Mouse (Mus musculus) heart, postnatal 0 days (tissue): Measurements from ENCODE around the gene Ptger2. TPM values are rescaled to one million over a fixed set of nuclear protein-coding genes. Genes with fewer than 3 reads are reported as not detected.

ENCODE experiments used
- ATAC-seq: fragments of 200-750 bp; cut with Nextera tagmentation; 2 replicates; pipeline ENCODE4 v1.8.0; 2017; ENCODE audit warnings: low read depth, moderate number of reproducible peaks, moderate library complexity; ENCODE audit not compliant: insufficient read depth
- DNase-seq: peaks from one replicate; pipeline ENCODE4 v3.0.0-alpha.2; 2016; ENCODE audit warnings: low spot score
- H3K27ac ChIP-seq: fragments of 300-500 bp; sonication (generic); 2 replicates; pipeline ENCODE4 v1.5.1; 2014; ENCODE audit warnings: low read depth, mild to moderate bottlenecking
- H3K27me3 ChIP-seq: fragments of 300-500 bp; sonication (generic); 2 replicates; pipeline ENCODE4 v1.6.1; 2014; ENCODE audit warnings: low read length, mixed read lengths; ENCODE audit not compliant: control insufficient read depth, insufficient read depth
- H3K36me3 ChIP-seq: fragments of 300-500 bp; sonication (generic); replicated peaks from 2 replicates; pipeline ENCODE4 v1.6.1; 2014; ENCODE audit warnings: low read length, mixed read lengths; ENCODE audit not compliant: control insufficient read depth, insufficient read depth
- H3K4me1 ChIP-seq: fragments of 300-500 bp; sonication (generic); 2 replicates; pipeline ENCODE4 v1.6.1; 2014; ENCODE audit warnings: antibody characterized with exemption; ENCODE audit not compliant: control insufficient read depth, insufficient read depth
- H3K4me2 ChIP-seq: fragments of 300-500 bp; sonication (generic); 2 replicates; pipeline ENCODE4 v1.6.1; 2014; ENCODE audit warnings: low read depth, mild to moderate bottlenecking, low read length, moderate library complexity
- H3K4me3 ChIP-seq: fragments of 300-500 bp; sonication (generic); 2 replicates; pipeline ENCODE4 v1.5.1; 2014; ENCODE audit warnings: low read depth, low read length
- H3K9ac ChIP-seq: fragments of 300-500 bp; sonication (generic); replicated peaks from 2 replicates; pipeline ENCODE4 v1.6.1; 2014; ENCODE audit warnings: low read depth, low read length, mixed read lengths
- H3K9me3 ChIP-seq: fragments of 300-500 bp; sonication (generic); replicated peaks from 2 replicates; pipeline ENCODE4 v1.6.1; 2016; ENCODE audit warnings: low read length; ENCODE audit not compliant: control insufficient read depth
- CTCF ChIP-seq: IDR thresholded peaks from 2 replicates; pipeline ENCODE4 v1.5.1; 2016; ENCODE audit warnings: antibody characterized with exemption, control low read depth, low read depth
- EP300 ChIP-seq: IDR thresholded peaks from 2 replicates; pipeline ENCODE4 v1.6.1; 2016; ENCODE audit warnings: antibody characterized with exemption, low read depth
- WGBS: fragments of 180-500 bp; shearing (Covaris S2); extraction: QIAGEN DNeasy Blood & Tissue Kit; methylation state at CpG from one replicate; pipeline ENCODE4 v1.1.7; 2014; 5-methylcytosine and 5-hydroxymethylcytosine counted together
- polyA plus RNA-seq: library from polyadenylated mRNA; unstranded; fragments of >200 nt; fragmentation: Nextera tagmentation; extraction: Ambion mirVana; gene quantifications from 2 replicates; pipeline ENCODE4 v1.2.1, GENCODE M21; 2015
- total RNA-seq: library from RNA; depleted of rRNA; stranded (reverse); fragments of >200 nt; gene quantifications from 2 replicates; pipeline ENCODE4 v1.2.3, GENCODE M21; 2014; ENCODE audit warnings: low replicate concordance

Ptger2 gene
- total and polyA plus RNA-seq, 2 experiments from 2014 or later: 0.07 to 3.2 TPM

DNA sequence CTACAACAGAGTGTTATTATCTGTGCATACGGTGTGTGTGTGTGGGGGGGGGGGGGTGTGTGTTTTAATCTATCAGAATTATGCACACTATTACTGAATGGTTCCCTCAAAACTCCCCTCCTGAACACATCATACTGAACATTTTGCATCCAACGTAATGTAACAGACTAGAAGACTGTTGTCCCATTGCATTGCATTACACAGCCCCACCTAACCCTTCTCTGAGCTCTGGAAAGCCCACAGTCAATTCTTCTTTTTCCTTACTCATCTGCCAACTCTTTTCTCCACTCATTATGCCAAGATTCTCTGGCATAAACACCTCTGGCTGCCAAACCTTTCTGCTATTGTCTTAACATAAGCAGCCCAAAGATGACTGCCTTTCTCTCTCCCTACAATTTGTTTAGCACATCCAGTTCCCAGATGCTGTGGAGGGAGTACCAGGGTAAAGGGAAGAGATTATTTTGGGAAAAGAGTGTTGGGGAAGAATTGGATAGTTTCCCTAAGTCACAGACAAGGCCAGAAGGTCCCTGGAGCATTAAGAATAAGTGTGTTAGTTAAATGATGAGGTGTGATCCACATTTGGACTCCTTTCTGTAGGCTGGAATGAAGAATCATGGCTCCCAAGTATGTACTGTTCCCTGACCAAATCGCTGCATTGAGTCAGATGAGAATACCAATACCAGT is 12.2 kb downstream of the Ptger2 start:
- TF ChIP-seq EP300 (no peak), CTCF (no peak)
- no peak overlapping the region for H3K9ac ChIP-seq
- no peak for DNase-seq

DNA sequence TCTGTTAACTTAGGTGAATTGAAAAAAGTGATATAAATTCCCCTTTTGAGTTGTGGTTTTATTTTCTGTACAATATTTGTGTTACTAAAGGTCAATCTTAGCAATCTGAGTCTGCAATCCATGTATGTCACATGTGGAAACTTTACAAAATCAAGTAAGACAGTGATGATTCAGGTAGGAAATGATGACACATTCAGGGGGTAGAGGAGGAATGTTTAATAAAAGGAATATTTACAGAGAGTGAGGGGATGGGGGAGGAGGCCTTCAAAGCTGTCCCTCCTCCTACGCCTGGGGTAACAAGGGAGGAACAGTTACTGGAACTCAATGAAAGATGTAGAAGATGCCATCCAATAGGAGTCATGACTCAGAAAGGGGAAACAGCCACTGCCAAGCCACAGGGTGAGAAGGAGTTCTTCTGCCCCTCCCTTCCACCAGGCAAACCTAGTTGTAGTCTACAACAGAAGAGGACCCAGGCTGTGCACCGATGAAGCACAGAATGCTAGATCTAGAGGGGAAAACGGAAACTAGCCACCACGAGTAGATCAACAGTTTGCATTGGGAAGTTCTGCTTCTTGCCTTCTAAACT is 17.8 kb downstream of the Ptger2 start:
- WGBS: 74% methylated on average over 4 of the region's 4 CpGs
- Histone ChIP-seq H3K9ac (no peak overlapping the region), H3K9me3 (no peaks in the 10 kb centered on the region), H3K36me3 (no peaks in the 10 kb centered on the region), H3K4me1 (no peaks in the 10 kb centered on the region), H3K27ac (no peak overlapping the region), H3K4me2 (no peak overlapping the region), H3K27me3 (no peaks in the 10 kb centered on the region), H3K4me3 (no peak overlapping the region)
- no peak for ATAC-seq
- TF ChIP-seq CTCF: no peak
- no peak for TF ChIP-seq EP300
- no peak for DNase-seq

More for the DNA sequence above, 12.2 kb downstream of the Ptger2 start:
- WGBS: 73% methylated on average over 3 of the region's 3 CpGs
- Histone ChIP-seq H3K9me3 (no peaks in the 10 kb centered on the region), H3K4me2 (no peak overlapping the region), H3K36me3 (no peaks in the 10 kb centered on the region), H3K27me3 (no peaks in the 10 kb centered on the region), H3K4me3 (no peak overlapping the region), H3K4me1 (no peaks in the 10 kb centered on the region), H3K27ac (no peak overlapping the region)
- no peak for ATAC-seq

DNA sequence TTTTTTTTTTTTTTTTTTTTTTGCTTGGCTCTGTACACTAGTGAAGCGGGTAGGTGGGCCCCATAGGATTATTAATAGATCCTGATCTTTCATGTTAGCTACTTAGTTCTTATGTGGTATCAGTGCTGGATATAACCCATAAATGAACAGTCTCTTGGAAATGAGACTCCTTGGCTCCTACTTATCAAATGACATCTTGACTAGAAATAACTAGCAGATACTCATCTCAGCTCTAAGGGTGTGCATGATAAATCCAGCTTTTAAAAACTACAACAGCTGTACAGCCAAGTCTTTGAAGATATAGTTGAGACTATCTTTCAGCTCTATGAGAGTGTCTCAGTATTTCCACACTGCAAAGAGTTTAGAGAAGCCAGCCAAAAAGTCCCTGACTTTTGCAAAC is 21.2 kb downstream of the Ptger2 start:
- no peak for TF ChIP-seq EP300
- H3K27me3 ChIP-seq: no peaks in the 10 kb centered on the region
- no peak overlapping the region for H3K27ac ChIP-seq
- no peak overlapping the region for H3K9ac ChIP-seq
- DNase-seq (no peak), ATAC-seq (no peak)
- H3K36me3 ChIP-seq: no peaks in the 10 kb centered on the region
- H3K4me3 ChIP-seq: no peak overlapping the region
- 68% methylated on average over 1 of the region's 1 CpGs for WGBS
- no peak overlapping the region for H3K4me2 ChIP-seq
- no peaks in the 10 kb centered on the region for H3K9me3 ChIP-seq
- H3K4me1 ChIP-seq: no peaks in the 10 kb centered on the region

DNA sequence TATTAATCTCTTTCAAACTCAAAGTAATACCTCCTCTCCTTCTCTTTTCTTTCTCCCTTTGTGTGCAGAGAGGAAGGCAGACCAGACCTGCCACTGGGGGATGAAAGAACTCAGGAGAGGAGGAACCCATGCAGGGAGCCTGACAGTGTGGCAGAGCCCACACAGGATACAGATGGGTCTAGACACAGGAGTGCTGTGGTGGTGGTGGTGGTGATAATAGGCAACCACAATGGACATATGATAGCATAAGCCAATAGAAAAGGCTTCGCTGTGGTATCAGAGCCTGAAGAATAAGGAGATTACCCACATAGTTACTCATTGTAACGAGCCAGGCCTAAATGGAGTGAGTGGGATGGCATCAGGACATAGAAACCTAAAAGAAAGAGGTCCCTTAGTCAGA is 23.3 kb downstream of the Ptger2 start:
- no peaks in the 10 kb centered on the region for H3K9me3 ChIP-seq
- H3K4me1 ChIP-seq: no peaks in the 10 kb centered on the region
- H3K4me2 ChIP-seq: no peak overlapping the region
- H3K4me3 ChIP-seq: no peak overlapping the region
- no peak overlapping the region for H3K27ac ChIP-seq
- WGBS: 60% methylated on average over 2 of the region's 2 CpGs
- no peak for TF ChIP-seq CTCF
- no peak for TF ChIP-seq EP300
- DNase-seq (no peak), ATAC-seq (no peak)
- no peak overlapping the region for H3K9ac ChIP-seq
- no peaks in the 10 kb centered on the region for H3K27me3 ChIP-seq
- no peaks in the 10 kb centered on the region for H3K36me3 ChIP-seq

DNA sequence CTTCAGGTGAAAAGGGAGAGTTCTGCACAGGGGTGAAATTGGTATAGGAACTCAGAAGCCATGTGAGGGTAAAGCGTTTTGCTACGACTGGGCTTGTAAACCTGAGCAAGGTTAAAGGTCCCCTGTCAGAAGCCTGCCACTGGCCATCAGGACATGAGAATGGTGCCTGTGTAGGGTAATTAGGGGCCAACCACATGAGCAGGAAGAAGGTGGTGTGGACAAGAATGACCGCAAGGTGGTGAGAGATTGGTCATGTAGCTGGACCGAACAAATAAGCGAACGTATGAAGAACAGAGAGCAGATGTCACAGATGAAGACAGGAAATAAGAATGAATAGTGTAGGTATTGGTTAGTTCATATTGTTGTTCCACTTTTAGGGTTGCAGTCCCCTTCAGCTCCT is 23.7 kb downstream of the Ptger2 start:
- Histone ChIP-seq H3K4me1 (no peaks in the 10 kb centered on the region), H3K4me2 (no peak overlapping the region), H3K4me3 (no peak overlapping the region), H3K27me3 (no peaks in the 10 kb centered on the region), H3K9ac (no peak overlapping the region), H3K36me3 (no peaks in the 10 kb centered on the region), H3K27ac (no peak overlapping the region), H3K9me3 (no peaks in the 10 kb centered on the region)
- 85% methylated on average over 6 of the region's 6 CpGs for whole genome bisulfite sequencing
- ATAC-seq (no peak), DNase-seq (no peak)
- no peak for TF ChIP-seq EP300
- no peak for TF ChIP-seq CTCF

DNA sequence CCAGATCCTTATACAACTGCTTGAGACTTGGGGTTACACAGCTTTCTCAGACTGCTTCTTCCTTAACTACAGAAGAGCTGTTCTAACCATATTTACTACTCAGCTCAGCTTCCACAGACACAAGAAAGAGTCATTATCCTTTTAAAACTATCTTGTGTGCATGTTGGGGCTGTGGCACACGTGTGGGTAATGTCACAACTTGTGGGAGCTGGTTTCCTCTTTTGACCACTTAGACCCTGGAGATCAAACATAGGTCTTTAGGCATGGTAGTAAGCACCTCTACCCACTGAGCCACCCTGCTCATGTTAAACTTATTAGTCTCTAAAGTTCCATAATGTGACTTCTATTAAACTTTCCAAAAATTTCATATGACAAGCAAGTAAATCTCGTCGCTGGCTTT is 33.6 kb downstream of the Ptger2 start:
- no peak for DNase-seq
- Histone ChIP-seq H3K4me2 (no peak overlapping the region), H3K27me3 (no peaks in the 10 kb centered on the region), H3K36me3 (no peaks in the 10 kb centered on the region), H3K4me1 (no peaks in the 10 kb centered on the region), H3K9ac (no peak overlapping the region), H3K27ac (no peak overlapping the region), H3K4me3 (no peak overlapping the region), H3K9me3 (no peaks in the 10 kb centered on the region)
- TF ChIP-seq CTCF (no peak), EP300 (no peak)
- WGBS: 77% methylated on average over 3 of the region's 3 CpGs
- ATAC-seq: no peak
